Mouse (Mus musculus): ENCODE data around the gene Itgb8. TPM values are rescaled to one million over a fixed set of nuclear protein-coding genes. Genes with fewer than 3 reads are reported as not detected.

Itgb8 gene
- polyA plus RNA-seq (2012; rRNA removed) = 0.03 and 0.17 TPM in 2 replicates

DNA sequence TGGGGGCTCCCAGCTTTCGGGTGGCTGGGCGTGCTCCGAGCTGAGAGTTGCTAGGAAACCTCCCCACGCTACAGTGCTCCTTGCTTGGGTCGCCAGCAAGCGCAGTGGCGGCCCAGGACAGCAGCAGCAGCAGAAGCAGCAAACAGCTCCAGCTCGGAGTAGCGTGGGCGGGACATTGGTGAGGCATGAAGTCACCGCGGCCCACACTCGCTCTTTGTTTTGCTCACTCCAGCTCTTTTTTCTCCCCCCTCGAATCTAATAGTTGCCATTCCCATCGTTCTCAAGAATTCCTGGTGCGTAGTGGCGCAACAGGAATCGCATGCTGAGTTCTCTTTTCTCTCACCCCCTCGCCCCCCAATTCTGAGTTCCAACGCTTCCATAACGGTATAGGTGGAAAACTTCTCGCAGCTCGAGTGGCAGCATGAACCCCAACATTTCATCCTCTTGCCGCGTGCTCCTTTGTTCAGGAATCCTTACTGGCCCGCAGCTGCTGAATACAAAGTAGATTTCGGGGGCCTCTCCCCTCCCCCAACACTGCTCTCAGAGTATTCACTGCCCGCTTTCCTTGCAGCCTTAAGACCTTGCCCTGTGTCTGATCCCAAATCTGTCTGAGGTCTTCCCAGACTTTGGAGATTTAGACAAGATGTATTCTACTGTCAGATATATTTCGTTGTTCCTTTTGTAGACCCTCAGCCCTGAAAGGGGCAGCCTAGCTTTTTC, at the start of gene Itgb8:
Gene Itgb8, minus strand, starts transcription at position 107 of the 720 bp plus-strand sequence.

Other genes starting within 250 kb of the Itgb8 start
- gene Macc1, start 75.5 kb upstream of the Itgb8 start, polyA plus RNA-seq (2012; rRNA removed) = 0.08 and 0.28 TPM in 2 replicates